Mouse (Mus musculus) heart, embryonic 10.5 days (tissue): ENCODE measurements around the gene Ywhaq. TPM values are rescaled to one million over a fixed set of nuclear protein-coding genes. Genes with fewer than 3 reads are reported as not detected.

ENCODE experiments used
- DNase-seq: peaks from one replicate; pipeline ENCODE4 v3.0.0-alpha.2; 2017; ENCODE audit warnings: low spot score
- H3K27ac ChIP-seq: fragments of 300-500 bp; sonication (generic); 2 replicates; pipeline ENCODE4 v1.5.1; 2016; ENCODE audit warnings: mild to moderate bottlenecking
- H3K27me3 ChIP-seq: fragments of 300-500 bp; sonication (generic); 2 replicates; pipeline ENCODE4 v1.6.1; 2016; ENCODE audit warnings: mild to moderate bottlenecking; ENCODE audit not compliant: poor library complexity, insufficient read depth, severe bottlenecking
- H3K36me3 ChIP-seq: fragments of 300-500 bp; sonication (generic); 2 replicates; pipeline ENCODE4 v1.6.1; 2016; ENCODE audit warnings: mild to moderate bottlenecking, moderate library complexity
- H3K4me1 ChIP-seq: fragments of 300-500 bp; sonication (generic); 2 replicates; pipeline ENCODE4 v1.6.1; 2016; ENCODE audit warnings: mild to moderate bottlenecking
- H3K4me3 ChIP-seq: fragments of 300-500 bp; sonication (generic); 2 replicates; pipeline ENCODE4 v1.5.1; 2016; ENCODE audit warnings: mild to moderate bottlenecking, moderate library complexity
- H3K9me3 ChIP-seq: fragments of 300-500 bp; sonication (generic); 2 replicates; pipeline ENCODE4 v1.6.1; 2016; ENCODE audit warnings: mild to moderate bottlenecking, moderate library complexity
- WGBS: fragments of 180-500 bp; shearing (Covaris S2); methylation state at CpG from one replicate; pipeline ENCODE4 v1.1.7; 2016; 5-methylcytosine and 5-hydroxymethylcytosine counted together
- polyA plus RNA-seq: library from polyadenylated mRNA; unstranded; fragments of >200 nt; fragmentation: Nextera tagmentation; extraction: Ambion mirVana; gene quantifications from 2 replicates; pipeline ENCODE4 v1.2.1, GENCODE M21; 2016

The Ywhaq gene
- polyA plus RNA-seq, result 634 and 738 TPM in 2 replicates

- Histone ChIP-seq H3K4me1 (peaks cover 19% of the 10 kb centered on the region; the same call in 1 of the 2 replicates), H3K27ac (peak within 1 kb of the TSS; percentile 99), H3K36me3 (peaks cover 32% of the 10 kb centered on the region), H3K9me3 (no peaks in the 10 kb centered on the region), H3K4me3 (peak within 1 kb of the TSS; percentile 86), H3K27me3 (no peaks in the 10 kb centered on the region)
- peak; percentile 100 for DNase-seq
- under 1% methylated on average over 102 of the region's 103 CpGs for WGBS
Measured at GRCm38 (mm10) chr12:21417100-21418070, at the start of gene Ywhaq. Gene Ywhaq (minus strand): TSS chr12:21417637.

- H3K36me3 ChIP-seq, result no peaks in the 10 kb centered on the region
- no peak overlapping the region for H3K4me3 ChIP-seq
- no peak overlapping the region for H3K27ac ChIP-seq
- DNase-seq, result no peak
- H3K9me3 ChIP-seq, result no peaks in the 10 kb centered on the region
- 53% methylated on average over 5 of the region's 5 CpGs for WGBS
- no peaks in the 10 kb centered on the region for H3K27me3 ChIP-seq
- no peaks in the 10 kb centered on the region for H3K4me1 ChIP-seq
Measured at GRCm38 (mm10) chr12:21463448-21463891, 46.0 kb upstream of the Ywhaq start.

GRCm38 (mm10) chr12:21462658-21463057 lies 45.2 kb upstream of the Ywhaq start:
- H3K9me3 ChIP-seq, result no peaks in the 10 kb centered on the region
- H3K36me3 ChIP-seq, result no peaks in the 10 kb centered on the region
- no peak for DNase-seq
- H3K27me3 ChIP-seq, result no peaks in the 10 kb centered on the region
- H3K4me3 ChIP-seq, result no peak overlapping the region
- H3K27ac ChIP-seq, result no peak overlapping the region
- 79% methylated on average over 3 of the region's 3 CpGs for WGBS
- H3K4me1 ChIP-seq, result no peaks in the 10 kb centered on the region

DNA sequence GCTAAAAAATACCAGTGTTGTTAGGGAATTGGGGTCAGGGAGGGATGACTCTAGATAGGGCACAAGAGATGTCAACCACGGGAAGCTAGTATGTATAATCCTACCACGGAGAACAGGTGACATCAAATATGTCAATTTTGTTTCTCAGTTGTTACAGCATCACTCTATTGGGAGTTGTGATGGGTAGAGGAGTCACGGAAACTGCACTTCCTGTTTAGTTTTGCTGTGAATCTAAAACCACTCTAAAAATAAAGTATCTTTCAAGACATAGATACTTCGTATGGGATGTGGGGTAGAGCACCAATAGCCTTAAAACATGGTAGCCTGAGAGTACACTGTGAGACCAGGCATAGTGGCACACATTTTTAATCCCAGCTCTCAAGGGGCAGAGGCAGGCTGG lies 42.2 kb upstream of the Ywhaq start:
- H3K4me3 ChIP-seq, result no peak overlapping the region
- H3K36me3 ChIP-seq, result no peaks in the 10 kb centered on the region
- H3K27ac ChIP-seq, result no peak overlapping the region
- 85% methylated on average over 4 of the region's 4 CpGs for WGBS
- no peaks in the 10 kb centered on the region for H3K9me3 ChIP-seq
- no peak for DNase-seq
- H3K27me3 ChIP-seq, result no peaks in the 10 kb centered on the region
- H3K4me1 ChIP-seq, result no peaks in the 10 kb centered on the region

DNA sequence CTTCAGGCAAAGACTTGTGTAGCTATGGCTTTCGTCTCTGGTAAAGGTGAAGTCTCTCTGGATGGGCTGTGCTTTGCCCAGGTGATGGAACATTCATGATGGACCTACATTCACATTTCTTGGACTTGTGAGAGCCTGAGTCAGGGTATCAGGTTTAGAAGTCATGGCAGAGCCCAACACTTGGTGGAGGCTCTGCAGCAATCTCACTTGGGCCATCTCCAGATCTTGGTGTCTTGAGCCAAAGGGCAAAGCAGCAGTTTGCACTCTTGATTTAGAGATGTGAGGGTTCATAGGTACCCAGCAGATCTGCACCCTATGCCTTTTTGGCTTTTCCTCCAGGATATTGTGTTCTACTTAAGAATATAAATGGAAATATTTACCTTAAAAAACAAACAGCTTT lies 38.6 kb upstream of the Ywhaq start:
- H3K27me3 ChIP-seq, result no peaks in the 10 kb centered on the region
- no peaks in the 10 kb centered on the region for H3K4me1 ChIP-seq
- no peak for DNase-seq
- 88% methylated on average over 1 of the region's 1 CpGs for WGBS
- H3K36me3 ChIP-seq, result no peaks in the 10 kb centered on the region
- H3K27ac ChIP-seq, result no peak overlapping the region
- H3K4me3 ChIP-seq, result no peak overlapping the region
- H3K9me3 ChIP-seq, result no peaks in the 10 kb centered on the region

DNA sequence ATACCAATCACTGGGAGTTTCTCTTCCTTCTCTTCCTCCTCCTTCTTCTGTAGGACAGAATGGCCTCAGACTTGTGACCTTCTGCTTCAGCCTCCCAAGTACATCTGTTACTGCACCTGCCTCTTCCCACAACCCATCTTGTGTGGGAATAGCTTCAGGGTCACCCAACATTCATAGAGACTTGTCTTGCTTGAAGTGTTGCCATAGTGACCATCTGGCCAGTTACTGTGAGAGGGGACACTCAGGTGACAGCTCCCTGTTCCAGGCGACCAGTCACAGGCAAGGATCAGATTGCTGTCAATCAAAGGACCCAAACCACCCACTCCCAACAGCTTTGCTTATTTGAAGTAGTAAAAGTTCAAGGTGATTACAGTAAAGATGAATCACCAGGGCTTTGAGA lies 34.3 kb upstream of the Ywhaq start:
- Histone ChIP-seq H3K4me3 (no peak overlapping the region), H3K9me3 (no peaks in the 10 kb centered on the region), H3K27ac (no peak overlapping the region), H3K36me3 (no peaks in the 10 kb centered on the region), H3K27me3 (no peaks in the 10 kb centered on the region), H3K4me1 (no peaks in the 10 kb centered on the region)
- 28% methylated on average over 1 of the region's 1 CpGs for WGBS
- no peak for DNase-seq

DNA sequence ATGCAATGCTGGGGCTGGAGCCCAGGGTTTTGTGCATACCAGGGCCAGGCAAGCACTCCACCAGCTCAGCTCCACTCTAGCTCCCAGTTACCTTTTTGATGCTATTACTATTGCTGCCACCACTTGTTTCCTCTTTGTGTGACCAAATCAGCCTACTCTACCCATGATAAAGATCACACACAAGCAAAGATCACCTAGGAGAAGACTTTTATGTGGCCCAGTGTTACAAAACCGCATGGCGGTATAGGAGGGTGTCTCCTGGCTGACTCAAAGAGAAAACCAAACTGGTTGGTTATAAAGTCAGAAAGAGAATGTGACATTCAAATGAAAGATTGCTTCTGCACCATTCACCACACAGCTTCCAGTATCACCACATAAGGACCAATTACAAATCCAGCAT lies 33.9 kb upstream of the Ywhaq start:
- 92% methylated on average over 2 of the region's 2 CpGs for WGBS
- Histone ChIP-seq H3K9me3 (no peaks in the 10 kb centered on the region), H3K4me3 (no peak overlapping the region), H3K4me1 (no peaks in the 10 kb centered on the region), H3K27me3 (no peaks in the 10 kb centered on the region), H3K36me3 (no peaks in the 10 kb centered on the region), H3K27ac (no peak overlapping the region)
- DNase-seq, result no peak

- no peak for DNase-seq
- no peak overlapping the region for H3K4me3 ChIP-seq
- no peaks in the 10 kb centered on the region for H3K9me3 ChIP-seq
- no peak overlapping the region for H3K27ac ChIP-seq
- H3K27me3 ChIP-seq, result no peaks in the 10 kb centered on the region
- 84% methylated on average over 3 of the region's 3 CpGs for WGBS
- peaks cover 5% of the 10 kb centered on the region; the same call in 1 of the 2 replicates for H3K4me1 ChIP-seq
- no peaks in the 10 kb centered on the region for H3K36me3 ChIP-seq
Measured at GRCm38 (mm10) chr12:21443783-21444182, 26.3 kb upstream of the Ywhaq start.

- peaks cover 7% of the 10 kb centered on the region; the same call in 1 of the 2 replicates for H3K4me1 ChIP-seq
- no peaks in the 10 kb centered on the region for H3K9me3 ChIP-seq
- 86% methylated on average over 1 of the region's 1 CpGs for WGBS
- no peak for DNase-seq
- H3K27ac ChIP-seq, result no peak overlapping the region
- no peak overlapping the region for H3K4me3 ChIP-seq
- H3K36me3 ChIP-seq, result no peaks in the 10 kb centered on the region
- H3K27me3 ChIP-seq, result no peaks in the 10 kb centered on the region
Measured at GRCm38 (mm10) chr12:21441870-21442269, 24.4 kb upstream of the Ywhaq start.

DNA sequence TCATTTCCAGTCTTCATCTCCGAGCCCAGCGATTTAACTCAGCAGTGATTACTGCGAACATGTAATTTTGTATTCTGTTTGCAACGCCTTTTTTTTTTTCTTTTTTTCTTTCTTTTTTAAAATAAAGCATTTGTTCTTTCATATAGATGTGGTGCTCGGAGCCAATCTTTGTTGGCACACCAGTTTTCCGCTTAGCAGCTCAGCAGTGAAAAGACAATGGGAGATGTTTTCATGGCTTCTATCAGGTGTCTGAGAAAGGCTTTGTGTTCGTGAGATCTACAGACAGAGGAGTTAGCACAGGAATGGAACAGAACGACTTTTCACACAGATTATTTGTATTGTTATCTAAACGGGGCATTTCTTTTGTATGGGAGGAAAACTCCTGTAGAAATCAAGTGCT lies 22.0 kb upstream of the Ywhaq start:
- peaks cover 14% of the 10 kb centered on the region for H3K4me1 ChIP-seq
- H3K36me3 ChIP-seq, result no peaks in the 10 kb centered on the region
- H3K27me3 ChIP-seq, result no peaks in the 10 kb centered on the region
- WGBS, result 65% methylated on average over 9 of the region's 9 CpGs
- no peak overlapping the region for H3K27ac ChIP-seq
- no peak for DNase-seq
- no peaks in the 10 kb centered on the region for H3K9me3 ChIP-seq
- H3K4me3 ChIP-seq, result no peak overlapping the region

DNA sequence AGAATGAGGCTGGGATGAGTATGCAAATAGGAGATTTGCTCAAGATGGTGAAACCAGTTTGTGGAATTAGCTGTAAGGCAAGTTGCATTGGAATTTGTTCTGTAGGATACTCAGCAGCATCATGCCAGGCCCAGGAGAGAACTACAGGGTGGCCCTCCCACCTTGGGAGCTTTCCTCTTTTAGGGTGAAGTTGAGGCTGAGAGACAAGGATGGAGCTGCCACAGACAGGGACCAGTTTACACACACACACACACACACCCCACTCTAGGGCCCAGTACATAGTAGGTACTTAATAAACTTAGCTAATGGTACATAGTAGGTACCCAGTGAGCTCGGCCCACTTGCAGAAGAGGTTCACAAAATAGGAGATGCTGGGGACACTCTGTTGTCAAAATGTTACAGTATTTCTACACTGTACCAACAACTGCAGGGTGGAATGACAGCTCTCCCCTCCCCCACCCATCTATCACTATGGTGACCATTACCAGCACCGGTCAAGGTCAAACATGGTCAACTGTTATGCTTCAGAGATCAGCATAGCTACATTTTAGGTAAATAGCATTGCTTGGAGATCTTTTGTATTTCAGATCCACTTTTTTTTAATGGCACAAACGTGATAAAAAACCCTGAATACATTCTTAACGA lies 21.4 kb upstream of the Ywhaq start:
- DNase-seq, result no peak
- Histone ChIP-seq H3K27ac (no peak overlapping the region), H3K27me3 (no peaks in the 10 kb centered on the region), H3K4me1 (peaks cover 19% of the 10 kb centered on the region), H3K36me3 (no peaks in the 10 kb centered on the region), H3K4me3 (no peak overlapping the region), H3K9me3 (no peaks in the 10 kb centered on the region)
- 75% methylated on average over 4 of the region's 4 CpGs for WGBS

GRCm38 (mm10) chr12:21438294-21438693 lies 20.9 kb upstream of the Ywhaq start:
- no peak for DNase-seq
- Histone ChIP-seq H3K9me3 (no peaks in the 10 kb centered on the region), H3K27ac (no peak overlapping the region), H3K36me3 (no peaks in the 10 kb centered on the region), H3K4me1 (peaks cover 20% of the 10 kb centered on the region), H3K27me3 (no peaks in the 10 kb centered on the region), H3K4me3 (no peak overlapping the region)
- WGBS, result 65% methylated on average over 3 of the region's 3 CpGs

- Histone ChIP-seq H3K36me3 (no peaks in the 10 kb centered on the region), H3K27me3 (no peaks in the 10 kb centered on the region; the same call in 1 of the 2 replicates), H3K4me3 (no peak overlapping the region), H3K4me1 (peaks cover 13% of the 10 kb centered on the region), H3K9me3 (no peaks in the 10 kb centered on the region), H3K27ac (no peak overlapping the region)
- WGBS, result 58% methylated on average over 8 of the region's 8 CpGs
- no peak for DNase-seq
Measured at GRCm38 (mm10) chr12:21431950-21432349, 14.5 kb upstream of the Ywhaq start.
